Mouse (Mus musculus): ENCODE measurements around the gene Gpr18.

Gene Gpr18

GRCm38 (mm10) chr14:121915621-121916020 lies at the start of gene Gpr18:
Gpr18 (minus strand) TSS chr14:121915781.
- no peak for DNase-seq (ENCODE audit: low read depth, low spot score)

DNA sequence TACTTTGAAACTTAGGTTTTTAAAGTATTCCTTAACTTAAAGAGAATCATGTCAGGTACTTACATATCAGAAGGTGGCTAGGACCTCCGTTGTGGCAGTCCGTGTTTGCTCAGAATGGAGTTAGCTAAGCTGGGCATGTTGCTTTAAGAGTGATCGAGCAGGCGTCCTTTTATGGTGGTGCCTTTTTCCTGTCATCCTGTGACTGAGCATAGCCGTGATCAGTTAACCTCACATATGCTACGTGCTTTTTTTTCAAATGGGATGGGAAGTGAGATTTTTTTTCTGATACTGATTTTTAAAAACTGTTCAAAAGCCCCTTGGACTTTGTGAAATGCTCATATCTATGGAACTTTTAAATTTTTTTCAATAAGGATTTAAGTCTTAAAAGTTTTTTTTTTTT lies 49.4 kb upstream of the Gpr18 start, which contains the start of gene Gpr183:
TSS of gene Gpr183 (minus strand) at position 206 of the 400 bp plus-strand sequence.
- no peak for DNase-seq (ENCODE audit: low read depth, low spot score)

DNA sequence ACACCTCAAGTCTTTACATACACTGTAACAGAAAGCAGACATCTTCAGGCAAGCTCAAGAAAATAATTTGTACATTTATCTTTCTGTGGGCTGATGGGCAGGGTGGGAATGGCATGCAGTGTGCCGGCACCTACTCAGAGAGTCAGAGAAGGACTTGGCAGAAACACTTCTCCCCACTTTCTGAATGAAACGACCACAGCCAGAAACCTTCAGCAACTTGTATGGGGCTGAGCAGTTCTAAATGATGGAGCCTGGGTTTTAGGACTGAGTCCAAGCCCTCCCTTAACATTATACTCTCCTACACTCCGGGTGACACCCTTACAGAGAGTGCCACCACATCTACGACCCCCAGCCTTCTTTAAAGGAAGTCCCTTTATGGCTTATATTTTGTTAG lies 48.4 kb upstream of the Gpr18 start:
- DNase-seq (ENCODE audit: low read depth, low spot score): no peak

GRCm38 (mm10) chr14:121963251-121963941 lies 47.8 kb upstream of the Gpr18 start:
- peak; percentile 12 for DNase-seq (ENCODE audit: low read depth, low spot score)

DNA sequence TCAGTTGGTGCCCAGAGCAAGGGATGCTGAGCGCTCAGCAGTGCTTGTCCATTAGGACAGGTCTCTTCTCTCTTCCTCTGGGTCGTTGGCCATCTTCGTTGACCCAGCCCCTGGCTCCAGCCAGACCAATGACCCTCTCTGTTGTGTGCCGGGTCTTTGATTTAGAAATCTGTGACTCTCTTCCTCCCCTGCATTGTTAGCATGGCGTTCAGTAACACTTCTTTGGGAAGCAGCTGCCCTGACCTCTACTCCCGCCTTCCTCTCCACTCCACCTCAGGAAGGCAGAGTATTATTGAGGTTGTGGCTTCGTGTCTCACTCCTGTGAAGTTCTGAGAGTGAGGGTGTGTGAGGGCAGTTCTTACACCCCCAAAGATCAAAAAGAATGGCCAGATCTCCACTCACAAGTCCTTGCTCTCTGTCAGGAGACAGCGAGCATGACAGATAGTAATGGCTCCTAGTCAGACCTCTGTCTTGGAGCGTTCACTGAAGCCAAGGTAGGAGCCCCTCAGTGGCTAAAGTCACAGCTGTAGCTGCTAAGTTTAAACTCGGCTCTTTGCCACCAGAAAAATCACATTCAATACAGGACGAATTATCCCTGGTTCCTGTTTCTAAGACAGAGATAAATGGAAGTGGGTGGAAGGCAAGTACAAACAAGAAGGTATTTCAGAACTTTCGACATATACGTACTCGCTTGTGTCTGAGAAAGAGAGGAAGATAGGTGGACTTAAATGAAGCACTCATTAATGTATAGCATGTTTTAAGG lies 46.7 kb upstream of the Gpr18 start:
- no peak for DNase-seq (ENCODE audit: low read depth, low spot score)

GRCm38 (mm10) chr14:121961496-121962127 lies 46.0 kb upstream of the Gpr18 start:
- no peak for DNase-seq (ENCODE audit: low read depth, low spot score)

- DNase-seq (ENCODE audit: low read depth, low spot score): no peak
These were observed 45.4 kb upstream of the Gpr18 start for GRCm38 (mm10) chr14:121960997-121961396.

GRCm38 (mm10) chr14:121960531-121960930 lies 45.0 kb upstream of the Gpr18 start:
- no peak for DNase-seq (ENCODE audit: low read depth, low spot score)

DNA sequence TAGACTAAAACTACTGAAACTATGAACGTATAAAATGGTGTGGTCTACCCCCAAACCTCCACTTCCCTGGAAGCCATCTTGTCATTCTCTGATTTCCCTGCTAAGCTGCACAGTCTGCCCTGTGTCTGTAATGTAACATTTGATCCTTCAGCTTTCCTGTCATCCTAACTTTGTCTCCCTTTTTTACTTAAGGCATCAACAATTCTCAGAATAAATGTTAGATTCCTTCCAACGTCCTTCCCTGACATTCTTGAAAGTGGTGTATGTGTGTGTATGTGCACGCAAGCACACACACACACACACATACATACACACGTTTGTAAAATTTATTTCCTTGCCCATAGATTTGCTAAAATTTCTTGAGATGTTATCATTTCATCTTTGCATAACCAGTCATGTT lies 44.5 kb upstream of the Gpr18 start:
- no peak for DNase-seq (ENCODE audit: low read depth, low spot score)

DNA sequence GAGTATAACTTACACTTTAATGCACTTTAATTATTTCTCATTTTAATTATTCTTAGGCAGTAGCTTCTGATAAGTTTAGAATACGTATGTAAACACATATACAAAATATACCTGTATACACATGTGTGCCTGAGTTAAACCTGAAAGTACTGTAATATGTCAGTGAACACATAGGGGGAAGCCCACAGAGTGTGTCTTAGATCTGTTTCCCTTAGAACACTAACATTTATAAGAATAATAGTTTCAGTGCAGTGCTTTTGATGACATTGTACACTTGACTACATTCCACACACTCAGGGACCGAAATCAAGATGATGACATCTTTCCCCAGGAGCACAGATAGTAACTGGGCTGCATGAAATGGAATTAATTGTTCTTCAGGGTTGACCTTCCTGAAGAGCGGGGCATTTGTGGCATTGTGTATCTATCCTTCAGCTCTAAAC lies 44.0 kb upstream of the Gpr18 start:
- no peak for DNase-seq (ENCODE audit: low read depth, low spot score)

- no peak for DNase-seq (ENCODE audit: low read depth, low spot score)
These were observed 43.4 kb upstream of the Gpr18 start for GRCm38 (mm10) chr14:121958751-121959537.

GRCm38 (mm10) chr14:121958041-121958750 lies 42.6 kb upstream of the Gpr18 start:
- no peak for DNase-seq (ENCODE audit: low read depth, low spot score)

DNA sequence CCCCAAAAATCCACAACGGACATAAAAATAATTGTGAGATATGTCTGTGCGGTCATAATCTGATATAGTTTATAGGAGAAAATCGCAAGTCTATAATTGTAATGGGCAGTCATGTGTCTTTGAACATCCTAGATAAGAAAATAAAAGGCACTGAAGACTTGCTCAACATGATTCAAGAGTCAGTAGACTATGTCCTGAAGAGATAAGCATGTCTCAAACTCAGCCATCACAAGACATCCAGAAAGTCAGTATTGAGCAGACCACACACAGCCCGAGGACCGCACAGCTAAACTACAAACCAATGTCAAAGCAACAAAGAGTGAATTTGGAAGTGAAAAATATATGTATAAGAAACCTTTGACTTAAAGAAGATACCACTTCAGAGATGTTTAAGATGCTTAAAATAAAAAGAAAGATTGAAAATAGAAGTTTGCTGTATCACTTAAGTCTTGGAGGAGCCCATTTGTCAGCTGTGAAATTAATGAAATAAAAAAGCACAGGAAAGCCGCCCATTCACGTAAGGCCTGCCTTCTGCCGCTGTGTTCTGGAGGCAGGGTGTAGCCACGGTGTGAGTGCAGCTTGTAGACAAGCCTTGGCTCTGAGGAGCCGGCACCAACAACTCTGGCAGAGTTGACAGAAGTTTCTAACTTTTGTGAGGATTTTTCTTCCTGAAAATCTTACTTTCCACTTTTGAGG lies 41.7 kb upstream of the Gpr18 start:
- no peak for DNase-seq (ENCODE audit: low read depth, low spot score)

- no peak for DNase-seq (ENCODE audit: low read depth, low spot score)
These were observed 40.7 kb upstream of the Gpr18 start for GRCm38 (mm10) chr14:121956291-121956690.

DNA sequence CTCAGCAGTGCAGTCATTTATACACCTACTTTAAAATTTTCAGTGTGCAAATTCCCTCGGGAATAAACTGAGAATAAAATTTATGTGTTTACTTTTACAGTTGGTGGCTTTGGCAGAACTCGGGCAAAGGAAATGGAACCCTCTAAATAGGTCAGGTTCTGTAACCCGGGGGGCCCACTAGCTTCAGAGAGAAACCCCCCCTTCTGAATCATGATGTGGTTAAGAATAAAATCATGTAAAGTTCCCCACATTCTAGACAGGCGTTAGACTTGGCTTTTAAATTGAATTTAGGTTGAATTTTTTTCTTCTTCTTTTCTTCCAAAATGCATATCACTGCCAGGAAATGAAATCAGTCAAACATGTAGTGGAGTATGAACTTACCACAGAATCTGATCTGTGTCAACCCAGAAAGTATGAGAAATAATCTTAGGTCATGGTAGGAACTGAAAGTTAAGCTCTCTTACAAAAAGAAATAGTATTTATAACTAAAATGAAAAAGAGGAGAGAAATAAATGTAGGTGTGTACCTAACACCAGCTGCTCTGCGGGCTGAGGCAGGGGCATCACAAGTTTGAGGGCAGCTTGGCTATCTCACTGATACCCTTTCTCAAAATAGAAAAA lies 39.7 kb upstream of the Gpr18 start:
- no peak for DNase-seq (ENCODE audit: low read depth, low spot score)

- no peak for DNase-seq (ENCODE audit: low read depth, low spot score)
These were observed 39.0 kb upstream of the Gpr18 start for GRCm38 (mm10) chr14:121954608-121955007.

- no peak for DNase-seq (ENCODE audit: low read depth, low spot score)
These were observed 38.5 kb upstream of the Gpr18 start for GRCm38 (mm10) chr14:121954129-121954528.

GRCm38 (mm10) chr14:121952046-121952400 lies 36.4 kb upstream of the Gpr18 start:
- no peak for DNase-seq (ENCODE audit: low read depth, low spot score)

GRCm38 (mm10) chr14:121951399-121952045 lies 35.9 kb upstream of the Gpr18 start:
- no peak for DNase-seq (ENCODE audit: low read depth, low spot score)

DNA sequence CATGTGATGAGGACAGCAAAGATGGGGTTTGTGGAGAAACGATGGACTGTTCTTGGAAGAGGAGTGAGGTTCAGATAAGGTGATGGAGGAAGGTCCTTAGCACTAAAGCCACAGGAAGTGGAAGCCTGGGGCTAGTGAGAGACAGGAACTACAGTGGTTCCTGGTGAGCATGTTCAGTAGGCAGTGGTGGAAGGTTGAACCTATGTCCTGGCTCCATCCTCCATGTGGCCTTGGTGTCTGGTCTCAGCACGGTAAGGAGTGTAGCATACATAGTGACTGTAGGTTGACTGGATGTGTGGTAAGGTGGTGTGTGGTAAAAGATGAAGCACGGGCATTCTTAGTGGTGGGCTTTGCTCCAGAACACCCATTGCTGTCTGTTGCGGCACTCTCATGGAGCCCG lies 34.3 kb upstream of the Gpr18 start:
- no peak for DNase-seq (ENCODE audit: low read depth, low spot score)

All from 3T3-L1 (cell line).